Mouse (Mus musculus): ENCODE data around the gene Prrg3.
A peak's percentile ranks its signal among the peaks of the same experiment; 100 is the strongest.

DNA sequence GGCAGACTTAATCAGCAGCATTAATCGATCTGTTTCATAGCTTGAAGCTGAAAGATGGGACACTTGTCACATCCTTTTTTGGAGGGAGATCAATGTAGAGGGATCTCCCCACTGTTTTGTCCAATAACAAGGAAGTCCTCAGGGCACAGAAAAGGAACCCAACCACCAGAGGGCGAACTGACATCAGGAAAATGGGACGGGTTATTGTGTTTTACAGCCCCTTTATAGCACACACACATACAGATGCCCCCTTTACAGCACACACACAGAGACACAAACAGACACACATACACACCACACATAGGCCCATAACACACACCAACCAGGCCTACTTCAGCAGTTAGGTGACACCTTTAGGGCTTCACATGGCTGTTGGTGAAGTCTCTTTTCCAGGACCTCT, 50.4 kb downstream of the Prrg3 start:
- TF ChIP-seq CTCF (IDR thresholded peaks at IDR 0.05; ENCODE audit: low read depth) (peak; percentile 45), EP300 (IDR thresholded peaks at IDR 0.05; ENCODE audit: low read depth) (no peak)
